Mouse (Mus musculus) brain, embryonic 14.5 days (tissue): ENCODE results near the gene Prss8.

ENCODE experiments used
- CTCF ChIP-seq: fragments of 200-500 bp; IDR thresholded peaks from 2 replicates; pipeline ENCODE4 v1.5.1; 2012; ENCODE audit warnings: inconsistent platforms, mild to moderate bottlenecking, moderate library complexity, borderline replicate concordance; ENCODE audit not compliant: insufficient read depth, insufficient read length; ENCODE audit errors: extremely low read depth
- POLR2A ChIP-seq: fragments of 200-500 bp; IDR thresholded peaks from 2 replicates; pipeline ENCODE4 v1.6.1; 2012; ENCODE audit warnings: mild to moderate bottlenecking, inconsistent platforms, borderline replicate concordance; ENCODE audit not compliant: poor library complexity, insufficient read depth, insufficient read length, severe bottlenecking; ENCODE audit errors: extremely low read depth

DNA sequence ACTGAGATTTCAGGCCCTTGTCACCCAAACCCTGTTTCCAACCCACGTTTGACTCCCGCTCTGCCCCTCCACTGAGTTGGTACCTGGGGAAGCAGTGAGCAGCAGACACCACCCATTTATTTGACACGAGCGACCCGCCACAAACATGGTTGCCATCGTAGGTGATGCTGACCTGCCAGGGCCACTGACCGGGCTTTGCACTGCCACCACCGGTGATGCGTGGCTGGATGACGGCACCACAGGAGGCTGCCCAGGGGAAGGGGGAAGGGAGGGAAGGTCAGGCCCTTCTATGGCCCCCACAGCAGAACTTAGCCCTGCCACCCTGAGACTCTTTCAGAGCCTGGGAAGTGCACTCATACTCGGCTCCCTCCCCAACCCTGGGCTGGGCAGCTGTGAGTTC lies 2.2 kb downstream of the Prss8 start:
- no peak for TF ChIP-seq POLR2A
- no peak for TF ChIP-seq CTCF
